Mouse (Mus musculus) cortical plate, adult 2 months (tissue): ENCODE results near the gene Ell3.

Source experiments
- CTCF ChIP-seq: fragments of 200-500 bp; IDR thresholded peaks from 2 replicates; pipeline ENCODE4 v1.5.1; 2011; ENCODE audit warnings: mild to moderate bottlenecking, control low read depth, low read length; ENCODE audit not compliant: insufficient read depth; ENCODE audit errors: extremely low read depth
- POLR2A ChIP-seq: fragments of 200-500 bp; IDR thresholded peaks from 2 replicates; pipeline ENCODE4 v1.6.1; 2011; ENCODE audit warnings: mild to moderate bottlenecking, low read length, control low read depth; ENCODE audit not compliant: insufficient read depth; ENCODE audit errors: extremely low read depth

DNA sequence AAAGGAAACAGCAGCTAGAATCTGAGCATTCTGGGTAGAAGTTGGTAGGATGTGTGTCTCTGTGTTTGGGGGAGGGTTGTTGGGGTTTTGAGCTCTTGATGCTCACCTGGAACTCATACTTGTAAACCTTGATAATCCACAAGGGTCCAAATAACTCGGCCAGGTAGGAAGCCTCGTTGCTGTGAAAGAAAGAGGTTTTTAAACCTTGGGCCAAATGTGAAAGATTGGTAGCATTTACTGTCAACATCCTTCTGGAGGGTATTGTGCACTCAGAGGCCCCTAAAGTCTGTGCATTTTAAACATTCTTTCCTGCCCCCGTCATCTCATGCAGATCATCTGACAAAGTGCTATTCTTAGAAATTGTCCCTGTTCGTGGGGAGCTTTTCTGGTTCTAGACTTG, 8.9 kb upstream of the Ell3 start, which contains the start of gene Hypk:
- TF ChIP-seq POLR2A (0 out of 2 replicates have a peak, but pooled peaks have one; percentile 25), CTCF (no peak)
